Mouse (Mus musculus) naive thymus-derived CD4-positive, alpha-beta T cell, adult 2 months (primary cell): ENCODE results near the gene Ero1l.

Experiments
- DNase-seq: peaks from one replicate; pipeline ENCODE4 v3.0.0-alpha.2; 2011; ENCODE audit warnings: low read depth

The Ero1l gene

DNA sequence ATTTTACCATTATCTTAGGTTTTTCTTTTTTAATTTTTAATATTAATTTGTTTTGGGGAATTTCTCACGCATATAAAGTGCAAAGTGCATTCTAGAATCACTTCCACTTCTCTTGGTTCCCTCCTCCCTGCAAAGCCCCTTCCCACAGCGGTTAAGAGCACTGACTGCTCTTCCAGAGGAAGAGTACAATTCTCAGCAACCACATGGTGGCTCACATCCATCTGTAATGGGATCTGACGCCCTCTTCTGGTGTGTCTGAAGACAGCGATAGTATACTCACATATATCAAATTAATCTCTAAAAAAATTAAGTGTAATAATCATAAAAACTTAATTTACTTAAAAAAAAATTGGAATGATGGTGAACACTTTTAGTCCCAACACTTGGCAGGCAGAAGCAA is 14.2 kb downstream of the Ero1l start:
- no peak for DNase-seq

DNA sequence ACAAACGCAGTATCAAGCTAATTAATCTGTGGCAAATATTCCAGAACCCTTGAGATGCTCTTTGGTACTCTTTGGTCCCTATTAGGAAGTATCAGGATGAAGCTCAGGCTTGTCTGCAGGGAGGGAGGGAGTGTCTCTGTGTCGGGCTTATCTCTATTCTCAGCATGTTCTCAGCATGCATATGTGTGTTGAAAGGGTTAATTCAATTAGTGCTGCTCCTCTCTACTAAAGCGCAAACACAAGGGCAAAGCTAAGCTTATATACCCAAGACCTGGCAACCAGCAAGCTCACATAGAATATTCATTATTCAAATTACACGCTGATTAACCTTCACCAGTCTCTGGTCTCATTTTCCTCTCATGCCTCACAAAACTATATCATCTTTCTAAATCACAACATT is 14.6 kb downstream of the Ero1l start:
- no peak for DNase-seq

DNA sequence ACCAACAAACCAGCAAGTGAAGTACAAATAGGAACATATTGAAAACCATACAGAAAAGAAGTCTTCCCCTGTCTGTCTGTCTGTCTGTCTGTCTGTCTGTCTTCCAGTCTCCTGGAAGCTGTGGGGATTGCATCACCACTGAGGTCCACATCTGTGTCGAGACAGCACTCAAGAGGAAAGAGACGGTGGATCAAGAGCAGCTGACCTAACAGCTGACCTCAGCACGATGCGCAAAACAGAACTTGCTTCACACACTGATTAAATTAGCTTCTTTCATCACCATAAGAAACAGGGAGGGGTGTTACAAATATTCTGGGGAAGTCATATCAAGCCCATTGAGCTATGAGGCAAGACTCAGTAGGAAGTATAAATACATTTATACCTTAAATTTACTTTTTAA is 27.0 kb downstream of the Ero1l start:
- DNase-seq = no peak

DNA sequence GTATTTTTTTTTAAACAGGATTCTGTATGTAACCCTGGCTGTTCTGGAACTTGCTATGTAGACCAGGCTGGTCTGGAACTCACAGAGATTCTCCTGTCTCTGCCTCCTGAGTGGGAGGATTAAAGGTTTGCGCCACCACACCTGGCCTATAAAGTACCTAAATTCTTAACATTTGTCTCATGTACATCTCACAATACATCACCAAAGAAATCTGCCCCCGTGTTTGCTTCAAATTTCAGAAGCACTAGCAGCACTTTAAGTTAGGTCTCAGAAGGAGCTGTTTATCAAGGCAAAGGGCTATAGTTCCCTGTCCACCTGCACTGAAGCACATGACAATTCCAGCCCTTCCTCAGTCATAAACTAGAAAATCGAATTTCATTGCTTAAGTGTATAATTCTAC is 36.5 kb downstream of the Ero1l start:
- no peak for DNase-seq

DNA sequence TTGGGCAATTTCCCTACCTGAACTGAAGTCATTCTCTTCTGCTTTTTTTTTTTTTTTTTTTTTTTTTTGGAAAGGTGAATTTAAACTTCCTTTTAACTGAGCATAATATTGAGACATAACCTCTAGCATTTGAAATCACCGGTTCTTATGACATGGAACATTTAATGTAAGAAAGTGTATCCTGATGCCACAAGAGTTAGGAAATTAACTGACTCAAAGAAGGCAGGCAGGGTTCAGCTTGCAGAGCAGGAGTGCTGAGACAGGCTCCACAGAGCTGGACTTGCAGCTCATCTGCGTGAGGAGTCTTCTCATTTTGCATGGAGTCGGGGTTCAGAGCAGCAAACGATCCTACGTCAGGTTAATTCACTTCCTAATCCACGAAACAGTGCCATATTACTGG is 42.8 kb downstream of the Ero1l start:
- DNase-seq = no peak

DNA sequence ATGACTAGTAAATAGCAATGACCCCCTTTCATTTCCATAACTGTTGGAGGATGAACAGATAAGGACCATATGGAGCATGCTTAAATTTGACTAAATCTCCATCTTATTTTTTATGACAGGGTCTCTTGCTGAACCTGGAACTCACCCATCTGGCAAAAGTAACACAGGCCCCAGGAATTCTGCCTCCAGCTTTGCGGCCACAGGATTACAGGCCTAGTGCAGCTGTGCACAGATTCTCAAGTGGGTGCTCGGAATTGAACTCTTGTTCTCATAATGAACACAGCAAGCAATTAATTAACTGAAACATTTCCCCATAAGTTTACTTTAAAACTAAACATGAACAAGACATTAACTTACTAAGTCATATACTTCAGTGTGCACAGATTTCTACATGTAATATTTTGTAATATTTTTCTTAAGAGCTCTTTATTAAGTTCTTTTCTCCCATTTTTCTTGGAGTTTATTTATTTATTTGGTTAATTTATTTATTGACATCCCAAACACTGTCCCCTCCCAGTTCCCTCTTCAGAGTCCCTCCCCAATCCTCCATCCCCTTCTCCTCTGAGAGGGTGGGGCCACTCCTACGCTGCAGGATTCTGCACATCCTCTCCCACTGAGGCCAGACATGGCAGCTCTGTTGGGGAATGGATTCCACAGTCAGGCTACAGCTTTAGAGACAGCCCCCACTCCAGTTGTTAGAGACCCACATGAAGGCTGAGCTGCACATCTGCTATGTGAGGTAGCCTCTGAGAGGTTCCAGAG is 54.6 kb downstream of the Ero1l start:
- DNase-seq = no peak

DNA sequence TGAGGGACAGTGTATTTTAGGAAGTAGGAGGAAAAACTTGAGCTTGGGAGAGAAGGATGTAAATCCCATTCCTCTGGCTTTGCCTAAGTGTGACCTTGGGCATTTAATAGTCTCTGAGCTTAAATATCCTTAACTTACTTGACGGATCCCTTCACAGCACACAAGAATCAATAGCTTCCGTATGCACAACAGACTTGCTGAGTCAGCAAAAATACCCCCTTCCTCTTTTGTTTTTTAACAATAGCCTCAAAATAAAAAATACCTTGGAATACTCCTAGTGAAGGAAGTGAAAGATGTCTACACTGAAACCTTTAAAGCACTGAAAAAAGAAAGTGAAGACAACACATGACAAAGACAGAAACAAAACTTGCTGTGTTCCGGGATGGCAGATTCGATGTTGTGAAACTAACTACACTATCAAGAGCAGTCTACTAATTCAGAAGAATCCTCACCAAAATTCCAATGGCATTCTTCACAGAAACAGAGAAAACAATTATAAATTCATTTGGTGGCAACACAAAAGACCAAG is 67.0 kb downstream of the Ero1l start:
- DNase-seq = no peak

DNA sequence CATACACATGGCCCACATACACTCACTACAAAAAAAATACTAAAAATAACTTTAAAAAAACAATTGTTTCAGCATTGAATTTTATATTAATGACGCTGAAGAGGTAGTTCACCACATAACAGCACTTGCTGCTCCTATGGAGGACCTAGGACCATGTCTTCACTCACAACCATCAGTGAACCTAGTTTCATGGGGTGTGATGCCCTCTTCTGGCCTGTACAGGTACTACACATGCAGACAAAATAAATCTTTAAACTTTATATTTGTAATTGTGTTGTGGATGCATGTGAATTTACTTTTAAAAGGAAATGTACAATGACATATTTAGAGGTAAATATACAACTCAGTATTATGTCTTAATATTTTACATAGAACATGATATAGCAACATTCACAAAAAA is 77.0 kb downstream of the Ero1l start:
- DNase-seq = peak; percentile 41

DNA sequence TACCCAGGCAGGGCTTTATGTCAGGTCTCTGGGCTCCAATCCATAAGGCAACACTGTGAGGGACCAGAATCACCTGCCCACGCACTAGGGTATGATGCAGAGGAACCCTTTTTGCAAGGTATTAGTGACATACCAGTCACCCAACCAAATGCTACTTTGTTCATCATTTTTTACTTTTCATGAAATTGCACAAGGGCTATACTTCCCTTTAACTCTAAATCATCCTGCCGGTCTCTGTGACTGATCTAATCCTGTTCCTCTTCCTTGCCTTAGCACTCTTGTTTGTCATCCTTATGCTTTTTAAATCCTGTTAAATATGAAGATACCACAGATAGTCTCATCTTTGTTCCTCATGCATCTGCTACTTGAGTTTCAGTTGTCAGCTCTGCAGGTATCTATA is 79.5 kb downstream of the Ero1l start:
- DNase-seq = no peak
